Mouse (Mus musculus): Measurements from ENCODE around the gene Apip. TPM values are rescaled to one million over a fixed set of nuclear protein-coding genes. Genes with fewer than 3 reads are reported as not detected.

Apip gene
- polyA plus RNA-seq, 1 experiment from 2014 or later = 85.0 TPM

Other genes with a start within 250 kb of the Apip start
- gene Cd44, start 172.0 kb upstream of the Apip start, polyA plus RNA-seq (2014; fragmentation: Nextera tagmentation; extraction: Ambion mirVana) = 3.4 and 4.0 TPM in 2 replicates
- gene Pdhx, start 162 bp upstream of the Apip start, polyA plus RNA-seq (2014; fragmentation: Nextera tagmentation; extraction: Ambion mirVana) = 50.7 and 52.1 TPM in 2 replicates
- 0.28 TPM in 2 replicates for gene Ehf, start 229.6 kb downstream of the Apip start, polyA plus RNA-seq (2014; fragmentation: Nextera tagmentation; extraction: Ambion mirVana)

Data from embryonic facial prominence, embryonic 11.5 days (tissue).